Mouse (Mus musculus): ENCODE measurements around the gene Adam15. TPM values are rescaled to one million over a fixed set of nuclear protein-coding genes. Genes with fewer than 3 reads are reported as not detected.

The Adam15 gene
- polyA plus RNA-seq, 1 experiment from 2014 or later: 49.3 TPM

- Histone ChIP-seq H3K27ac (ENCODE audit: low read length) (no peak overlapping the region; the same call in 1 of the 2 replicates), H3K27me3 (replicated peaks; ENCODE audit: control insufficient read depth, insufficient read depth, low read length) (no peaks in the 10 kb centered on the region), H3K9me3 (ENCODE audit: control insufficient read depth, low read length) (no peaks in the 10 kb centered on the region), H3K9ac (ENCODE audit: low read depth, low read length) (no peak overlapping the region; the same call in 1 of the 2 replicates), H3K4me2 (ENCODE audit: low read depth, low read length) (peak overlapping the region; percentile 80; the same call in 1 of the 2 replicates), H3K4me3 (ENCODE audit: low read length) (no peak overlapping the region), H3K4me1 (ENCODE audit: control insufficient read depth, insufficient read depth, low read length) (peaks cover 26% of the 10 kb centered on the region), H3K36me3 (ENCODE audit: control insufficient read depth, insufficient read depth, low read length) (peaks cover 4% of the 10 kb centered on the region; the same call in 1 of the 2 replicates)
- 86% methylated on average over 31 of the region's 31 CpGs for WGBS
- ATAC-seq: no peak
Observed at GRCm38 (mm10) chr3:89379388-89380131, 29.8 kb upstream of the Adam15 start.

DNA sequence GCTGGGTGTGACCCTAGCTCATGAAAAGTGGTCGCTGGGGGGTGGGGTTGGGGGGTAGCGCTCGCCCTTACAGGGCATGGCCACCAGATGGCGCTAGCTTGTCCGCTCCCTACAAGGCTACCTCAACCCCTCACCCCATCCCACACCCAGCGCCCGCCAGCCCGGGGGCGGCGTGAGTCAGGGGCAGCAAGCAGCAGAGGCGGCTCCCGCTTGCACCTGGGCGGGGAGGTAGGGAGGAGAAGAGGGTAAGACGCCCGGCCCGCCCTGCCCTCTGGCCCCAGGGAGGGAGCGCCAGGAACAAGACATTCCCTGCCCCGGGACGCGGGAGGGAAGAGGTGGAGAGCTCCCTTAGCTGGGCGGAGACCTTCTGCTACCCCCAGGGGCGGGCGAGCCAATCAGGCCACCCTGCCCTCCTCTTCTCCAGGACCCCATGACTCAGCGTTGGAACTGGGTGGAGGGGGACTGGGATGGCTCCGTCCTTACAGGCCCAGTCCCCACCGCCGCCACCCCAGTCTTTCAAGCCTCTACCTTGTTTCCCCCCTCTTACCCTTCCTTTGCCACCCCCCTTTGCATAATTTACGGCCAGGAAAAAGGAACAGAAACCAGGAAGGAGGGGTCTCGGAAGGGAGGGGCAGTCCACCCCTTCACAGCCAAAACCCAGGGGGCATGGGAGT, 28.7 kb upstream of the Adam15 start:
- Histone ChIP-seq H3K9ac (ENCODE audit: low read depth, low read length) (peak overlapping the region; percentile 72), H3K36me3 (ENCODE audit: control insufficient read depth, insufficient read depth, low read length) (peaks cover 2% of the 10 kb centered on the region; the same call in 1 of the 2 replicates), H3K27ac (ENCODE audit: low read length) (peak overlapping the region; percentile 66), H3K9me3 (ENCODE audit: control insufficient read depth, low read length) (no peaks in the 10 kb centered on the region), H3K4me2 (ENCODE audit: low read depth, low read length) (peak overlapping the region; percentile 80), H3K4me1 (ENCODE audit: control insufficient read depth, insufficient read depth, low read length) (peaks cover 19% of the 10 kb centered on the region), H3K4me3 (ENCODE audit: low read length) (peak overlapping the region; percentile 56), H3K27me3 (replicated peaks; ENCODE audit: control insufficient read depth, insufficient read depth, low read length) (no peaks in the 10 kb centered on the region)
- 2% methylated on average over 29 of the region's 29 CpGs for WGBS
- peak; percentile 89 for ATAC-seq

DNA sequence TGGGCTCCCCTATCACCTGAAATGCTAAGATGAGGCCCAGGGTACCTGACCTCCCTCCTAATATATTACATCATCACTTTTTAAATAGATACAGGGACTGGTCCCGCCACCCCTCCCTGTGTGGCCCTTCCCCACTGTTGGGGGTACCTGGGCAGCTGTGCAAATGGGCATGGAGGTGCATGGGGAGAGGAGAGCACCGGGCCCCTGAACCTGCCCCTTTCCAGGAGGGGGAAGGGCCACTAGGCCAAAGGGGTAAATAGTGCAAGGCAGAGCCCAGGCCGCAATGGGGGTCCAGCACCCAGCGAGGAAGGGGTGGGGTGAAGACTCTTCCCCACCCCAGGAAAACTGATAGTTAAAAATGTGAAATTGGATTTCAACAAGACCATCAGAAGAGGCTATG, 28.0 kb upstream of the Adam15 start:
- no peaks in the 10 kb centered on the region for H3K27me3 ChIP-seq (replicated peaks; ENCODE audit: control insufficient read depth, insufficient read depth, low read length)
- H3K9ac ChIP-seq (ENCODE audit: low read depth, low read length): peak overlapping the region; percentile 72
- peaks cover 2% of the 10 kb centered on the region; the same call in 1 of the 2 replicates for H3K36me3 ChIP-seq (ENCODE audit: control insufficient read depth, insufficient read depth, low read length)
- peak overlapping the region; percentile 80; the same call in 1 of the 2 replicates for H3K4me2 ChIP-seq (ENCODE audit: low read depth, low read length)
- peaks cover 19% of the 10 kb centered on the region for H3K4me1 ChIP-seq (ENCODE audit: control insufficient read depth, insufficient read depth, low read length)
- 70% methylated on average over 4 of the region's 4 CpGs for WGBS
- no peaks in the 10 kb centered on the region for H3K9me3 ChIP-seq (ENCODE audit: control insufficient read depth, low read length)
- peak; percentile 2; the same call in 1 of the 2 replicates for ATAC-seq
- no peak overlapping the region; the same call in 1 of the 2 replicates for H3K4me3 ChIP-seq (ENCODE audit: low read length)
- H3K27ac ChIP-seq (ENCODE audit: low read length): no peak overlapping the region

DNA sequence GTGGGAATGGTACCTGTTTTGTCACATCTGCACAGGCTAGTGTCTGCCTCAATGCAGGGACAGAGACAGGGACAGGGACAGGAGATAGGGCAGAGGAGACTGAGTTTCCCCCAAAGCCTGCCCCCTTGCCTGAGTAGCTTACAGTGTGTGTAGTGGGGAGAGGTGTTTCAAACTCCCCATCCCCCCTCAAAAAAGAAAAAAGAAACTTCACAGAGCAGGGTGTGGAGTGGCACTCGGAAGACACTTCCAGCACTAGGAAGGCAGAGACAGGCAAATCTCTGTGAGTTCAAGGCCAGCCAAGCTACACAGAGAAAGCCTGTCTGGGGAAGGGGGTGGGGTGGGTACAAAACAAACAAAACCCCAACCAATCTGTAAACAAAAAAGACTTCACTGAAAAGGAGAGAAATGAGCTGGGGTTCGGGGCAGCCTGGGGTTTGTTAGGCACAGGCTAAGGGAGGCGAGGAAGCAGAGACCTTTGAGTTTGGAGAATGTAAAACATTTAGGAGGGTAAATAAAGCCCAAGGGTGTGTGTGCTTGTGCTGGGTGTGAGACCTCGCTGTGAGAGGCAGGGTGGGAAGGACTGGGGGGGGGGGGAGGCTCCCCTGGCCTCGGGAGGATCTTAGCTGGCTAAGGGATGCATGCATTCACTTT, 23.9 kb upstream of the Adam15 start:
- Histone ChIP-seq H3K27ac (ENCODE audit: low read length) (peak overlapping the region; percentile 33; the same call in 1 of the 2 replicates), H3K36me3 (ENCODE audit: control insufficient read depth, insufficient read depth, low read length) (no peaks in the 10 kb centered on the region), H3K27me3 (replicated peaks; ENCODE audit: control insufficient read depth, insufficient read depth, low read length) (no peaks in the 10 kb centered on the region), H3K9ac (ENCODE audit: low read depth, low read length) (no peak overlapping the region), H3K9me3 (ENCODE audit: control insufficient read depth, low read length) (no peaks in the 10 kb centered on the region), H3K4me2 (ENCODE audit: low read depth, low read length) (no peak overlapping the region), H3K4me1 (ENCODE audit: control insufficient read depth, insufficient read depth, low read length) (peaks cover 10% of the 10 kb centered on the region), H3K4me3 (ENCODE audit: low read length) (no peak overlapping the region)
- no peak for ATAC-seq
- WGBS: 38% methylated on average over 5 of the region's 5 CpGs

DNA sequence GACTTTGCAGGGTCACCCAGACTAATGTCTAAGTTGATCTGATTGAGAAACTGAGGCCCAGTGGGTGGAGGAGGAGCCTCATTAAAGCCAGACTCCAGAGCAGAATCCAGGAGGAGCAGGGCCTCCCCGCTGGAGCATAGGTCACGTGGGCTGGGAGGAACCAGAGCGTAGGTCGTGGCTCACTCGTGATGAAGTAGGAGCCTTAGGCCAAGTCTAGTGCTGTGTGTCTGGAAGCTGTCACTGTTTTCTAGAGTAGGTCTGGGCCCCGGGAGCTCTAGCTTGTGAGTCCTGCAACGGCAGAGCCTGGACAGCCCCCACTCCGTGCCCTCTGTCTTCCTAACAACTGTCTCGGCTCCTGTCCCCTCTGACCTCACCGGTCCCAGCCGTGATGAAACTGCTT, 17.5 kb upstream of the Adam15 start:
- Histone ChIP-seq H3K9ac (ENCODE audit: low read depth, low read length) (peak overlapping the region; percentile 27; the same call in 1 of the 2 replicates), H3K36me3 (ENCODE audit: control insufficient read depth, insufficient read depth, low read length) (no peaks in the 10 kb centered on the region), H3K9me3 (ENCODE audit: control insufficient read depth, low read length) (no peaks in the 10 kb centered on the region), H3K27ac (ENCODE audit: low read length) (peak overlapping the region; percentile 55), H3K4me3 (ENCODE audit: low read length) (no peak overlapping the region; the same call in 1 of the 2 replicates), H3K4me1 (ENCODE audit: control insufficient read depth, insufficient read depth, low read length) (peaks cover 17% of the 10 kb centered on the region), H3K4me2 (ENCODE audit: low read depth, low read length) (0 out of 2 replicates have a peak overlapping the region, but pooled peaks have one; percentile 31), H3K27me3 (replicated peaks; ENCODE audit: control insufficient read depth, insufficient read depth, low read length) (no peaks in the 10 kb centered on the region)
- peak; percentile 79 for ATAC-seq
- WGBS: 38% methylated on average over 11 of the region's 11 CpGs

GRCm38 (mm10) chr3:89365486-89366414, 16.0 kb upstream of the Adam15 start:
- ATAC-seq: peak; percentile 54

DNA sequence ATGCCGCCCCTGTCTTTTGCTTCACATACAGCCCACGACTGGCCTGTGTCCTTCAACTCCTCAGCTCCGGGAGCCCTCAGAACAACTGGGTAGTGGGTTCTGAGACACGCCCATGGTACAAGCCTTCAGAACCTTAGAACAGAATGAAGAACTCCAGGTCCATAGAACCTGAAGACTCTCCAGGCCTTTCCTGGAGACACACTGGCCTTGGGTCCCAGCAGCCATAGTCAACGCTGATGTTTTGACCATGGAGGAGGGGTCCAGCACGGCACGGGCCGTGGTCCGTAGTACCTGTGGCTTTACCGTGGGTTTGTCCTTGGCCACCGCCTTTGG, 15.3 kb upstream of the Adam15 start, which contains the start of gene Dcst1:
Dcst1 (minus strand) TSS at position 101 of the 333 bp plus-strand sequence.
- H3K9me3 ChIP-seq (ENCODE audit: control insufficient read depth, low read length): no peaks in the 10 kb centered on the region
- H3K36me3 ChIP-seq (ENCODE audit: control insufficient read depth, insufficient read depth, low read length): no peaks in the 10 kb centered on the region
- peak within 1 kb of the TSS; percentile 31; the same call in 1 of the 2 replicates for H3K4me2 ChIP-seq (ENCODE audit: low read depth, low read length)
- H3K9ac ChIP-seq (ENCODE audit: low read depth, low read length): peak within 1 kb of the TSS; percentile 50
- H3K4me1 ChIP-seq (ENCODE audit: control insufficient read depth, insufficient read depth, low read length): peaks cover 17% of the 10 kb centered on the region
- peak within 1 kb of the TSS; percentile 81 for H3K27ac ChIP-seq (ENCODE audit: low read length)
- ATAC-seq: no peak
- WGBS: 83% methylated on average over 11 of the region's 11 CpGs
- no peaks in the 10 kb centered on the region for H3K27me3 ChIP-seq (replicated peaks; ENCODE audit: control insufficient read depth, insufficient read depth, low read length)
- peak within 1 kb of the TSS; percentile 6; the same call in 1 of the 2 replicates for H3K4me3 ChIP-seq (ENCODE audit: low read length)

More at GRCm38 (mm10) chr3:89365486-89366414, 16.0 kb upstream of the Adam15 start:
- WGBS: 48% methylated on average over 20 of the region's 20 CpGs
- peak overlapping the region; percentile 50 for H3K9ac ChIP-seq (ENCODE audit: low read depth, low read length)
- H3K9me3 ChIP-seq (ENCODE audit: control insufficient read depth, low read length): no peaks in the 10 kb centered on the region
- H3K27me3 ChIP-seq (replicated peaks; ENCODE audit: control insufficient read depth, insufficient read depth, low read length): no peaks in the 10 kb centered on the region
- peak overlapping the region; percentile 31; the same call in 1 of the 2 replicates for H3K4me2 ChIP-seq (ENCODE audit: low read depth, low read length)
- H3K4me1 ChIP-seq (ENCODE audit: control insufficient read depth, insufficient read depth, low read length): peaks cover 17% of the 10 kb centered on the region
- H3K27ac ChIP-seq (ENCODE audit: low read length): peak overlapping the region; percentile 81
- peak overlapping the region; percentile 6; the same call in 1 of the 2 replicates for H3K4me3 ChIP-seq (ENCODE audit: low read length)
- H3K36me3 ChIP-seq (ENCODE audit: control insufficient read depth, insufficient read depth, low read length): no peaks in the 10 kb centered on the region

DNA sequence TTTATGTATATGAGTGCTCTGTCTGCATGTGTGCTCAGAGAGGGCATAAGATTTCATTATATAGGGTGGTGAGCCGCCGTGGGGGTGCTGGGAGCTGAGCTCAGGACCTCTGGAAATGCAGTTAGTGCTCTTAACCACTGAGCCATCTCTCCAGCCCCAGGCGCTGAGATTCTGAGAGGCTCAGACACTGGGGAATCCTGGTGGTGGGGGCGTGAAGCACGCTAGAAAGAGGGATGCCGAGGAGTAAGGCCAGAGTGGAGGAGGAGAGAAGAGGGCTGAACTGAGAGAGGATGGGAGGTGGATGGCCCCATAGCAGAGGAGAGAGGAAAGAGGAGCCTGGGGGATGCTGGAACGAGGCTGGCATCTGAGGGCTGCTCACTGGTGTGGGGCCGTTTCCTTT, 14.8 kb upstream of the Adam15 start:
- no peak for ATAC-seq
- 74% methylated on average over 8 of the region's 8 CpGs for WGBS
- H3K4me3 ChIP-seq (ENCODE audit: low read length): no peak overlapping the region
- peaks cover 19% of the 10 kb centered on the region for H3K4me1 ChIP-seq (ENCODE audit: control insufficient read depth, insufficient read depth, low read length)
- no peaks in the 10 kb centered on the region for H3K27me3 ChIP-seq (replicated peaks; ENCODE audit: control insufficient read depth, insufficient read depth, low read length)
- H3K36me3 ChIP-seq (ENCODE audit: control insufficient read depth, insufficient read depth, low read length): no peaks in the 10 kb centered on the region
- H3K27ac ChIP-seq (ENCODE audit: low read length): no peak overlapping the region
- H3K9ac ChIP-seq (ENCODE audit: low read depth, low read length): no peak overlapping the region
- no peaks in the 10 kb centered on the region for H3K9me3 ChIP-seq (ENCODE audit: control insufficient read depth, low read length)
- H3K4me2 ChIP-seq (ENCODE audit: low read depth, low read length): no peak overlapping the region
